Mouse (Mus musculus) urinary bladder, postnatal 36 days (tissue): Measurements from ENCODE around the gene Acot3.

Source experiments
- DNase-seq, 2 experiments: peaks; one replicate each; pipeline ENCODE4 v3.0.0; 2022; ENCODE audit warnings: low spot score in 2 of 2, mixed read lengths in 1 of 2

Gene Acot3

GRCm38 (mm10) chr12:84100604-84101492 lies 48.9 kb downstream of the Acot3 start, which contains the start of gene Acot6:
Gene Acot6 (plus strand): TSS chr12:84100654.
- peak; percentile 18 to 22 for DNase-seq

GRCm38 (mm10) chr12:84101493-84101845 lies 49.5 kb downstream of the Acot3 start:
- DNase-seq, result no peak

- no peak for DNase-seq
These were observed 55.1 kb downstream of the Acot3 start for GRCm38 (mm10) chr12:84107012-84107411.

GRCm38 (mm10) chr12:84107692-84108091 lies 55.7 kb downstream of the Acot3 start:
- DNase-seq, result no peak

- no peak for DNase-seq
These were observed 58.0 kb downstream of the Acot3 start for GRCm38 (mm10) chr12:84109924-84110323.
